Comparison of ENCODE assay signal across 20 mouse cellular contexts in the genomic region with DNA sequence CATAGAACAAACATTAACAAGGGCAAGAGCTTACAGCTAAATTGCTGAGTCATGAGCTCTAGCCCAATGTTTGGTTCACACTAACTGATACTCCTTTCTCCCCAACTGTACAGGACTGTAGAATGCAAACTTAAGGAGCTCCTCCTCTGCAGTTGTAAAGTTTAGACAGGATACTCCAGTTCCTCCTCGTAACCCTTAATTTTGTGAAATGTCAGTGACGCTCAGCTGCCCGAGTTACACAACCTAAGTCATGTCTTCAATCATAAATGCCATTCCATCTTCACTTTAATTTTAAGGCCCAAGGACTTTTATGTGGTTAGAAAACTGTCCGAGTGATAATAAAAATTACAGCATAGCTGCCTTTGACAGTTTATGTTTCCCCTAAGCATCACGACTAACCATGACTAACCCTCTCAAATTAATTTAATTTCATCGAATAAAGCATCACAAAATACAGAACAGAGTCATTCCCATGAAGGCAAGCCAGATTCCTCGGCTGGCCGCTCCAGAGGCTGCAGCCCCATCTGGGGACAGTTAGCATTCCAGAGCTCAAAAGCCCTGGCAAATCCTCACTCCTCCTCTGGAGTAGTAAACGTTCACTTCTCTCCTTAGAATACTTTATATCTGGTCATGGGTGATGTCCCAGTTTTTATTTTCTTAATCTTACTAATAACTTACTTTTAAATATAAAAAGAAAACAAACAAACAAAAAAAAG.
DNase-seq lines count a peak whose midpoint lies in the region; ATAC-seq and TF ChIP-seq lines count a peak whose summit lies in the region.
"Had no signal": no experiment of that assay in that cellular context is flagged by ENCODE, and none has a peak within 500 bp of the region (broad histone marks: within the 10 kb centered on the region; RNA-seq: fewer than 3 reads in every experiment).

No protein-coding gene starts in this region.

- no peak overlapping the region for H3K9ac ChIP-seq in ES-E14 (ENCODE audit: insufficient read depth, low read depth, low read length, poor library complexity, severe bottlenecking)
- no peak overlapping the region for H3K9ac ChIP-seq in embryonic facial prominence, embryonic 14.5 days (ENCODE audit: low read depth, low read length)
- H3K9ac ChIP-seq in midbrain, postnatal 0 days (replicated peaks; ENCODE audit: low read length, poor library complexity, severe bottlenecking), result no peak overlapping the region
- H3K9ac ChIP-seq: heart, embryonic 12.5 days; hindbrain, embryonic 15.5 days; liver, embryonic 12.5 days; lung, embryonic 15.5 days; neural tube, embryonic 13.5 days had no signal

- H3K27ac ChIP-seq in ES-E14 (ENCODE audit: insufficient read depth, low read depth, low read length, poor library complexity, severe bottlenecking), result no peak overlapping the region
- no peak overlapping the region for H3K27ac ChIP-seq in embryonic facial prominence, embryonic 14.5 days (replicated peaks; ENCODE audit: low read depth, low read length)
- H3K27ac ChIP-seq in limb, embryonic 10.5 days, result no peak overlapping the region
- H3K27ac ChIP-seq in midbrain, postnatal 0 days (ENCODE audit: low read depth, low read length), result no peak overlapping the region
- H3K27ac ChIP-seq: forebrain, embryonic 10.5 days; hindbrain, embryonic 15.5 days; liver, embryonic 12.5 days; lung, embryonic 15.5 days; neural tube, embryonic 13.5 days had no signal

- TF ChIP-seq CTCF in midbrain, postnatal 0 days (IDR thresholded peaks at IDR 0.05), result no peak

- no peaks in the 10 kb centered on the region for H3K36me3 ChIP-seq in ES-E14 (ENCODE audit: control insufficient read depth, insufficient read depth, low read length, poor library complexity, severe bottlenecking)
- H3K36me3 ChIP-seq in embryonic facial prominence, embryonic 14.5 days (ENCODE audit: control insufficient read depth, insufficient read depth, low read length), result no peaks in the 10 kb centered on the region
- H3K36me3 ChIP-seq in limb, embryonic 10.5 days, result no peaks in the 10 kb centered on the region
- no peaks in the 10 kb centered on the region for H3K36me3 ChIP-seq in midbrain, postnatal 0 days (ENCODE audit: insufficient read depth, low read length)
- H3K36me3 ChIP-seq: forebrain, embryonic 10.5 days; heart, embryonic 12.5 days; hindbrain, embryonic 15.5 days; liver, embryonic 12.5 days; lung, embryonic 15.5 days; neural tube, embryonic 13.5 days had no signal

- ATAC-seq in embryonic facial prominence, embryonic 14.5 days (ENCODE audit: low read depth), result 0 out of 2 replicates have a peak, but pooled peaks have one; percentile 44
- ATAC-seq in midbrain, postnatal 0 days (ENCODE audit: low FRiP score), result no peak
- ATAC-seq: intestine, embryonic 16.5 days; liver, embryonic 12.5 days; midbrain, embryonic 16.5 days had no signal

- DNase-seq in embryo, embryonic 10 days (ENCODE audit: low spot score), result peak; percentile 33
- DNase-seq in embryo, embryonic 9.5 days (ENCODE audit: extremely low spot score), result no peak
- no peak for DNase-seq in ES-E14 (ENCODE audit: low read depth, low spot score)
- DNase-seq in embryonic facial prominence, embryonic 14.5 days (ENCODE audit: low spot score), result peak; percentile 67
- DNase-seq in limb, embryonic 10.5 days (ENCODE audit: low spot score), result peak; percentile 57
- no peak for DNase-seq in midbrain, postnatal 0 days (ENCODE audit: low spot score)
- DNase-seq in lung, postnatal 36 days, result no peak
- no peak for DNase-seq in retina, postnatal 1 day
- DNase-seq: adrenal gland, postnatal 36 days; cerebellum, adult 9-10 months; thymus, postnatal 4 days had no signal

- peak overlapping the region; percentile 20; the same call in 1 of the 2 replicates for H3K4me2 ChIP-seq in embryonic facial prominence, embryonic 14.5 days (ENCODE audit: low read depth, low read length)
- H3K4me2 ChIP-seq in midbrain, postnatal 0 days (ENCODE audit: low read depth, low read length, poor library complexity, severe bottlenecking), result no peak overlapping the region
- H3K4me2 ChIP-seq: heart, embryonic 12.5 days; hindbrain, embryonic 15.5 days; liver, embryonic 12.5 days; lung, embryonic 15.5 days; neural tube, embryonic 13.5 days had no signal

- 23% methylated on average over 9 of the region's 9 CpGs for WGBS in embryonic facial prominence, embryonic 14.5 days
- 42% methylated on average over 9 of the region's 9 CpGs for WGBS in limb, embryonic 10.5 days
- 63% methylated on average over 9 of the region's 9 CpGs for WGBS in midbrain, postnatal 0 days

- in situ Hi-C loops in ES-E14 (cut with MboI; ENCODE audit: low sequenced_read_pairs in 2 of 2, unreplicated experiment in 2 of 2), result no loop called here

- no peaks in the 10 kb centered on the region for H3K27me3 ChIP-seq in embryonic facial prominence, embryonic 14.5 days (replicated peaks; ENCODE audit: control insufficient read depth, insufficient read depth, low read length)
- no peaks in the 10 kb centered on the region for H3K27me3 ChIP-seq in limb, embryonic 10.5 days (ENCODE audit: low read depth, poor library complexity, severe bottlenecking)
- no peaks in the 10 kb centered on the region for H3K27me3 ChIP-seq in midbrain, postnatal 0 days (ENCODE audit: insufficient read depth, low read length)
- H3K27me3 ChIP-seq: CH12.LX; heart, embryonic 12.5 days; hindbrain, embryonic 15.5 days; liver, embryonic 12.5 days; lung, embryonic 15.5 days; neural tube, embryonic 13.5 days had no signal

- H3K9me3 ChIP-seq in ES-E14 (ENCODE audit: control insufficient read depth, insufficient read depth, low read depth, low read length), result no peaks in the 10 kb centered on the region
- no peaks in the 10 kb centered on the region for H3K9me3 ChIP-seq in embryonic facial prominence, embryonic 14.5 days (ENCODE audit: control insufficient read depth, low read length)
- no peaks in the 10 kb centered on the region for H3K9me3 ChIP-seq in limb, embryonic 10.5 days (replicated peaks)
- no peaks in the 10 kb centered on the region for H3K9me3 ChIP-seq in midbrain, postnatal 0 days (ENCODE audit: low read length)
- H3K9me3 ChIP-seq: forebrain, embryonic 10.5 days; heart, embryonic 12.5 days; hindbrain, embryonic 15.5 days; liver, embryonic 12.5 days; lung, embryonic 15.5 days; neural tube, embryonic 13.5 days had no signal

- no peak overlapping the region for H3K4me3 ChIP-seq in ES-E14 (ENCODE audit: insufficient read depth in 1 of 2, low read depth in 1 of 2, low read length in 2 of 2, poor library complexity in 1 of 2, severe bottlenecking in 1 of 2)
- no peak overlapping the region for H3K4me3 ChIP-seq in embryonic facial prominence, embryonic 14.5 days (ENCODE audit: low read depth, low read length)
- no peak overlapping the region for H3K4me3 ChIP-seq in limb, embryonic 10.5 days
- H3K4me3 ChIP-seq in midbrain, postnatal 0 days (ENCODE audit: low read depth, low read length), result no peak overlapping the region
- H3K4me3 ChIP-seq: forebrain, embryonic 10.5 days; heart, embryonic 12.5 days; hindbrain, embryonic 15.5 days; liver, embryonic 12.5 days; lung, embryonic 15.5 days; neural tube, embryonic 13.5 days had no signal

- peaks cover 2 to 9% of the 10 kb centered on the region in 2 experiments; a peak in 2 of 4 replicates for H3K4me1 ChIP-seq in ES-E14 (ENCODE audit: control insufficient read depth in 2 of 2, insufficient read depth in 2 of 2, low read length in 2 of 2, poor library complexity in 1 of 2)
- peaks cover 6% of the 10 kb centered on the region; the same call in 1 of the 2 replicates for H3K4me1 ChIP-seq in embryonic facial prominence, embryonic 14.5 days (ENCODE audit: control insufficient read depth, insufficient read depth, low read length)
- H3K4me1 ChIP-seq in limb, embryonic 10.5 days, result peaks cover 9% of the 10 kb centered on the region; the same call in 1 of the 2 replicates
- H3K4me1 ChIP-seq in midbrain, postnatal 0 days (ENCODE audit: insufficient read depth, low read length), result no peaks in the 10 kb centered on the region
- H3K4me1 ChIP-seq: forebrain, embryonic 10.5 days; heart, embryonic 12.5 days; hindbrain, embryonic 15.5 days; liver, embryonic 12.5 days; neural tube, embryonic 13.5 days had no signal

TF ChIP-seq in ES-E14, 5 proteins besides CTCF, POLR2A, EP300 and RAD21:
- TF ChIP-seq HCFC1 (IDR thresholded peaks at IDR 0.05; ENCODE audit: borderline replicate concordance, insufficient read depth, low read length), result no peak
- TF ChIP-seq ZNF384 (IDR thresholded peaks at IDR 0.05; ENCODE audit: low read depth, low read length), result no peak
- TF ChIP-seq ZC3H11A (IDR thresholded peaks at IDR 0.05; ENCODE audit: borderline replicate concordance, low read depth, low read length), result no peak
- TF ChIP-seq MAFK (IDR thresholded peaks at IDR 0.05; ENCODE audit: insufficient read depth, low read depth, low read length), result peak; percentile 78
- no peak for TF ChIP-seq CHD2 (IDR thresholded peaks at IDR 0.05; ENCODE audit: low read depth, low read length)

Comparison
In these comparisons a context has a peak if more than half of its experiments do, and no peak if none do; other contexts are left out.
1. DNase-seq: peak in embryo, embryonic 10 days (single experiment), embryonic facial prominence, embryonic 14.5 days (single experiment) and limb, embryonic 10.5 days (single experiment); none in embryo, embryonic 9.5 days (single experiment), ES-E14 (single experiment), midbrain, postnatal 0 days (single experiment), lung, postnatal 36 days (single experiment) and retina, postnatal 1 day (single experiment).